Mouse (Mus musculus) right cerebral cortex, postnatal 36 days (tissue): ENCODE data around the gene Jmjd8.
A peak's percentile ranks its signal among the peaks of the same experiment; 100 is the strongest.

Experiments used
- DNase-seq, 2 experiments: peaks; one replicate each; pipeline ENCODE4 v3.0.0; 2022; ENCODE audit warnings: low spot score in 2 of 2, mixed read lengths in 1 of 2

The Jmjd8 gene

GRCm38 (mm10) chr17:25832436-25833290 lies 4.0 kb downstream of the Jmjd8 start:
- peak; percentile 98 to 99 for DNase-seq

GRCm38 (mm10) chr17:25833291-25833663 lies 4.6 kb downstream of the Jmjd8 start, which contains the start of gene Stub1:
Gene Stub1, minus strand, starts transcription at chr17:25833404.
- peak; percentile 79 to 83 for DNase-seq

- no peak for DNase-seq
These were observed 5.4 kb downstream of the Jmjd8 start for GRCm38 (mm10) chr17:25833961-25834594.

GRCm38 (mm10) chr17:25834595-25835222 lies 6.0 kb downstream of the Jmjd8 start:
- DNase-seq: no peak

GRCm38 (mm10) chr17:25835301-25835700 lies 6.6 kb downstream of the Jmjd8 start:
- no peak for DNase-seq

- DNase-seq: no peak
These were observed 7.1 kb downstream of the Jmjd8 start for GRCm38 (mm10) chr17:25835816-25836215.

- DNase-seq: no peak
These were observed 7.9 kb downstream of the Jmjd8 start for GRCm38 (mm10) chr17:25836397-25837075.

GRCm38 (mm10) chr17:25837076-25837410 lies 8.4 kb downstream of the Jmjd8 start, which contains the start of gene Rhbdl1:
Gene Rhbdl1, minus strand, starts transcription at chr17:25837295.
- DNase-seq: peak; percentile 86 to 87

- no peak for DNase-seq
These were observed 8.9 kb downstream of the Jmjd8 start for GRCm38 (mm10) chr17:25837533-25837932.

- DNase-seq: no peak
These were observed 10.2 kb downstream of the Jmjd8 start for GRCm38 (mm10) chr17:25838904-25839303.

- DNase-seq: no peak
These were observed 11.0 kb downstream of the Jmjd8 start for GRCm38 (mm10) chr17:25839455-25840235.

- DNase-seq: no peak
These were observed 11.9 kb downstream of the Jmjd8 start for GRCm38 (mm10) chr17:25840519-25840918.

GRCm38 (mm10) chr17:25841117-25841880 lies 12.6 kb downstream of the Jmjd8 start, which contains the start of gene Gm20683:
Gene Gm20683, minus strand, starts transcription at chr17:25841763.
- DNase-seq: no peak

GRCm38 (mm10) chr17:25842509-25842908 lies 13.8 kb downstream of the Jmjd8 start:
- no peak for DNase-seq

GRCm38 (mm10) chr17:25843122-25843521 lies 14.5 kb downstream of the Jmjd8 start:
- no peak for DNase-seq

GRCm38 (mm10) chr17:25843636-25844395 lies 15.1 kb downstream of the Jmjd8 start:
- no peak for DNase-seq

- DNase-seq: peak; percentile 93 to 94
These were observed 15.8 kb downstream of the Jmjd8 start, which contains the start of gene Rhot2 for GRCm38 (mm10) chr17:25844396-25844901. Gene Rhot2, minus strand, starts transcription at chr17:25844851.

- DNase-seq: no peak
These were observed 31.6 kb downstream of the Jmjd8 start for GRCm38 (mm10) chr17:25860229-25860628.
